13 mouse cellular contexts compared by ENCODE assay signal in genomic region chr2:32019704-32020103, GRCm38 (mm10). TPM values are rescaled to one million over a fixed set of nuclear protein-coding genes. Genes with fewer than 3 reads are reported as not detected.
DNase-seq lines count a peak whose midpoint lies in the region.
"Had no signal": no experiment of that assay in that cellular context is flagged by ENCODE, and none has a peak within 500 bp of the region (broad histone marks: within the 10 kb centered on the region; RNA-seq: fewer than 3 reads in every experiment).

No protein-coding gene starts in this region.

- peak; percentile 50 for DNase-seq in adrenal gland, postnatal 14 days
- DNase-seq in adrenal gland, postnatal 36 days: no peak
- peak; percentile 20 to 59 for DNase-seq in kidney, adult 8-10 months
- no peak for DNase-seq in kidney, postnatal 4 days
- DNase-seq in fat pad, adult 2 months (ENCODE audit: extremely low read depth, low read depth, low spot score): peak; percentile 56
- peak; percentile 7 for DNase-seq in skeletal muscle tissue, adult 2 months (ENCODE audit: low read depth, low spot score)
- DNase-seq in left cerebral cortex, postnatal 4 days: no peak
- DNase-seq: cerebellum, adult 2 months; cerebellum, postnatal 25 days; gastrocnemius, postnatal 36 days; heart, adult 2 months; heart, postnatal 4 days; right cerebral cortex, postnatal 4 days had no signal

- intact Hi-C loops in left cerebral cortex, postnatal 4 days (cut with DNase I): no loop called here

RNA-seq across cellular contexts. Expression of gene Nup214, which starts 45.5 kb away (rescaled TPM):
- total RNA-seq in adrenal gland, postnatal 14 days (2021): 53.0 and 59.1 TPM in 2 replicates
- total RNA-seq in adrenal gland, postnatal 36 days (2021): 10 to 100 TPM; 63.1 to 65.4 TPM
- 10 to 100 TPM; 54.0 to 59.8 TPM for total RNA-seq in left cerebral cortex, postnatal 4 days (2021)

Comparison
In these comparisons a context has a peak if more than half of its experiments do, and no peak if none do; other contexts are left out.
1. DNase-seq: peak in adrenal gland, postnatal 14 days (single experiment), kidney, adult 8-10 months (2 of 2), fat pad, adult 2 months (single experiment) and skeletal muscle tissue, adult 2 months (single experiment); none in adrenal gland, postnatal 36 days (0 of 2), kidney, postnatal 4 days (0 of 2) and left cerebral cortex, postnatal 4 days (single experiment).